Comparison of ENCODE assay signal across 10 mouse cellular contexts in the genomic region with DNA sequence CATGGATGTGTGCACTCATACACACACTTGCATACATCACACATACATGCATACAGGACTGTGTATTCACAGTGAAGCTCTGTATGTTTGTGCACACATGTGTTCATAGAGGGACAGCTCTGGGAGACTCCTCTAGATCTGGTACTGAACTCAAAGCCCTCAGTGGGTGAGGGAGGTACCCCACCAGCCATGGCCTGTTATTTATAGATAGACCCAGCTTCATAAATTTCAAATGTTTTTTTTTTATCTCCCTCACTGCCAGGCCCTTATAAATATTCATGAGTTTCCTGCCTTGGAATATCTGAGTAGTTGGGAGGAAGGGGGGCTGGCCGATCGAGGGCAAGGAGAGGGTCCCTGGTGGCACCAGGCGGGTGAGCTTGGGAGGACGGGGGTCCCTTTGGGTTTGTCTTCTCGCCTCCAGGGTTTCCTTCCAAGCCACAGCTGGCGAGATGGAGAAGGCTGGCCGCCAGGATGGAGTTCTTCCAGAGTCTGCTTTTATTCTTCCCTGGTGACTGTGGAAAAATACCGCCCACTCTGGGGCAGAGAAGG. TPM values are rescaled to one million over a fixed set of nuclear protein-coding genes. Genes with fewer than 3 reads are reported as not detected.
A peak's percentile ranks its signal among the peaks of the same experiment; 100 is the strongest.
DNase-seq lines count a peak whose midpoint lies in the region; ATAC-seq lines count a peak whose summit lies in the region.
"Had no signal": no experiment of that assay in that cellular context is flagged by ENCODE, and none has a peak within 500 bp of the region (broad histone marks: within the 10 kb centered on the region; RNA-seq: fewer than 3 reads in every experiment).

No protein-coding gene starts in this region.

- ATAC-seq in forebrain, embryonic 11.5 days (replicated peaks; ENCODE audit: low FRiP score): peak; percentile 75; the same call in 1 of the 2 replicates
- ATAC-seq in midbrain, embryonic 14.5 days (ENCODE audit: low FRiP score, low TSS enrichment): peak; percentile 76

- no peaks in the 10 kb centered on the region for H3K9me3 ChIP-seq in forebrain, embryonic 11.5 days (ENCODE audit: control insufficient read depth, low read length)
- no peaks in the 10 kb centered on the region for H3K9me3 ChIP-seq in midbrain, embryonic 14.5 days (ENCODE audit: control insufficient read depth, low read length)
- H3K9me3 ChIP-seq: embryonic facial prominence, embryonic 12.5 days had no signal

- H3K4me1 ChIP-seq in forebrain, embryonic 11.5 days (replicated peaks; ENCODE audit: control insufficient read depth, insufficient read depth, low read length): peaks cover 4% of the 10 kb centered on the region; the same call in 1 of the 2 replicates
- peaks cover 17% of the 10 kb centered on the region for H3K4me1 ChIP-seq in midbrain, embryonic 14.5 days (ENCODE audit: control insufficient read depth, insufficient read depth, low read length)
- H3K4me1 ChIP-seq: embryonic facial prominence, embryonic 12.5 days had no signal

- WGBS in forebrain, embryonic 11.5 days: 58% methylated on average over 8 of the region's 8 CpGs
- 12% methylated on average over 8 of the region's 8 CpGs for WGBS in midbrain, embryonic 14.5 days

- H3K27ac ChIP-seq in forebrain, embryonic 11.5 days (ENCODE audit: low read depth, low read length): no peak overlapping the region
- H3K27ac ChIP-seq in midbrain, embryonic 14.5 days (replicated peaks; ENCODE audit: low read depth, low read length): peak overlapping the region; percentile 81
- H3K27ac ChIP-seq: embryonic facial prominence, embryonic 12.5 days; liver, embryonic 14.5 days had no signal

- H3K4me3 ChIP-seq in forebrain, embryonic 11.5 days (ENCODE audit: low read depth, low read length): no peak overlapping the region
- no peak overlapping the region for H3K4me3 ChIP-seq in midbrain, embryonic 14.5 days (replicated peaks; ENCODE audit: low read depth, low read length)
- H3K4me3 ChIP-seq: embryonic facial prominence, embryonic 12.5 days had no signal

- H3K36me3 ChIP-seq in forebrain, embryonic 11.5 days (ENCODE audit: control insufficient read depth, insufficient read depth, low read length): no peaks in the 10 kb centered on the region
- no peaks in the 10 kb centered on the region for H3K36me3 ChIP-seq in midbrain, embryonic 14.5 days (ENCODE audit: control insufficient read depth, insufficient read depth, low read length)
- H3K36me3 ChIP-seq: embryonic facial prominence, embryonic 12.5 days had no signal

- H3K27me3 ChIP-seq in forebrain, embryonic 11.5 days (ENCODE audit: control insufficient read depth, insufficient read depth, low read length): no peaks in the 10 kb centered on the region
- no peaks in the 10 kb centered on the region for H3K27me3 ChIP-seq in midbrain, embryonic 14.5 days (ENCODE audit: control insufficient read depth, insufficient read depth, low read length)
- H3K27me3 ChIP-seq: embryonic facial prominence, embryonic 12.5 days had no signal

- no peak overlapping the region for H3K4me2 ChIP-seq in forebrain, embryonic 11.5 days (ENCODE audit: low read depth, low read length, severe bottlenecking)
- H3K4me2 ChIP-seq in midbrain, embryonic 14.5 days (ENCODE audit: low read length): peak overlapping the region; percentile 18; the same call in 1 of the 2 replicates
- H3K4me2 ChIP-seq: embryonic facial prominence, embryonic 12.5 days had no signal

- DNase-seq in left cerebral cortex, adult 18-20 months (ENCODE audit: low spot score in 2 of 2): peak; percentile 44 to 75
- no peak for DNase-seq in left cerebral cortex, adult 11 months (ENCODE audit: low spot score)
- no peak for DNase-seq in forebrain, embryonic 11.5 days (ENCODE audit: low spot score)
- peak; percentile 29 for DNase-seq in gastrocnemius, postnatal 10 days
- peak; percentile 81 for DNase-seq in midbrain, embryonic 14.5 days
- no peak for DNase-seq in natural killer cell, adult 2 months (ENCODE audit: low spot score in 2 of 2)
- no peak for DNase-seq in kidney, adult 9 months
- DNase-seq in cerebellum, adult 11-12 months: no peak

- H3K9ac ChIP-seq in forebrain, embryonic 11.5 days (ENCODE audit: low read length): no peak overlapping the region
- H3K9ac ChIP-seq in midbrain, embryonic 14.5 days (replicated peaks; ENCODE audit: low read length): no peak overlapping the region; the same call in 1 of the 2 replicates
- H3K9ac ChIP-seq: embryonic facial prominence, embryonic 12.5 days; liver, embryonic 14.5 days had no signal

RNA-seq across cellular contexts. Expression of a gene that starts 42.2 kb away (rescaled TPM):
- total RNA-seq in left cerebral cortex, adult 18-20 months (2021): 100 to 1,000 TPM; 127 to 142 TPM
- 15.4 and 19.8 TPM in 2 replicates for polyA plus RNA-seq in forebrain, embryonic 11.5 days (2014; fragmentation: Nextera tagmentation; extraction: Ambion mirVana)
- total RNA-seq in gastrocnemius, postnatal 10 days (2021): under 1 TPM; 0.52 TPM
- 143 and 173 TPM in 2 replicates for polyA plus RNA-seq in midbrain, embryonic 14.5 days (2014; fragmentation: Nextera tagmentation; extraction: Ambion mirVana)

RNA-seq across cellular contexts. Expression of a gene that starts 52.0 kb away (rescaled TPM):
- total RNA-seq in left cerebral cortex, adult 18-20 months (2021): 10 to 100 TPM; 40.4 to 42.3 TPM
- polyA plus RNA-seq in forebrain, embryonic 11.5 days (2014; fragmentation: Nextera tagmentation; extraction: Ambion mirVana): 63.0 and 72.5 TPM in 2 replicates
- total RNA-seq in gastrocnemius, postnatal 10 days (2021): 10 to 100 TPM; 15.7 to 17.2 TPM
- 56.7 and 68.6 TPM in 2 replicates for polyA plus RNA-seq in midbrain, embryonic 14.5 days (2014; fragmentation: Nextera tagmentation; extraction: Ambion mirVana)

RNA-seq across cellular contexts. Expression of a gene that starts 59.3 kb away (rescaled TPM):
- total RNA-seq in left cerebral cortex, adult 18-20 months (2021): 10 to 100 TPM; 21.9 to 22.6 TPM
- 13.1 and 14.8 TPM in 2 replicates for polyA plus RNA-seq in forebrain, embryonic 11.5 days (2014; fragmentation: Nextera tagmentation; extraction: Ambion mirVana)
- 10 to 100 TPM in 1 of 2 experiments, 1 to 10 TPM in 1; 8.1 to 12.0 TPM for total RNA-seq in gastrocnemius, postnatal 10 days (2021)
- polyA plus RNA-seq in midbrain, embryonic 14.5 days (2014; fragmentation: Nextera tagmentation; extraction: Ambion mirVana): 12.1 and 20.8 TPM in 2 replicates

Comparison
In these comparisons a context has a peak if more than half of its experiments do, and no peak if none do; other contexts are left out.
1. DNase-seq: peak in left cerebral cortex, adult 18-20 months (2 of 2), gastrocnemius, postnatal 10 days (single experiment) and midbrain, embryonic 14.5 days (single experiment); none in left cerebral cortex, adult 11 months (single experiment), forebrain, embryonic 11.5 days (single experiment), natural killer cell, adult 2 months (0 of 2), kidney, adult 9 months (single experiment) and cerebellum, adult 11-12 months (single experiment).
2. RNA of a gene that starts 42.2 kb away (total RNA-seq): 127 to 142 TPM in left cerebral cortex, adult 18-20 months; 0.52 TPM in gastrocnemius, postnatal 10 days; every median in the first group is over 10 times any median in the second.